Mouse (Mus musculus) spleen, postnatal 10 days (tissue): ENCODE measurements around the gene Haus5.

Experiments
- DNase-seq, 2 experiments: peaks; one replicate each; pipeline ENCODE4 v3.0.0; 2021 to 2022; ENCODE audit warnings: low spot score in 2 of 2

The Haus5 gene

GRCm38 (mm10) chr7:30664529-30665200, at the start of gene Haus5:
Haus5 (minus strand) TSS chr7:30664994.
- DNase-seq = peak; percentile 89 to 94

DNA sequence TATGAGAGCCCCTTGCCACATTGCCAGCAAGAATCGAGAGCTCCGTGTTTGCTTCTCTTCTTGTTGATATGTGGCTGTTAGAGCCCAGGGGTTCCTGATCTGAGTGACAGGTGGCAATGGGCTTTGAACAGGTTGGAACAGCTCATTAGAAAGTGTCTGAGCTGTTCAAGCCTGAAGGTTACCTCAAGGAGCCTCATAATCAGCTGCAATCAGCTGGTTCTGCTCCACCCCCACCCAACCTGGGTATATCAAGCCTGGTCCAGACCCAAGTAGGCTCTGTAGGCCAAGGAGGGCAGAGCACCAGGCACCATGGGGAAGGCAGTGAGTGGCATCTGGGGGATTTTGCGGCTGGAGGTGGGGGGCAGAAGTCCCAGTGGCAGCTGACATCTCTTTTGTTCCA, 47.1 kb upstream of the Haus5 start, which contains the start of gene Atp4a:
Atp4a (plus strand) TSS at position 268 of the 400 bp plus-strand sequence.
- no peak for DNase-seq

- no peak for DNase-seq
Observed at GRCm38 (mm10) chr7:30707441-30707840, 42.6 kb upstream of the Haus5 start.

GRCm38 (mm10) chr7:30706214-30706882, 41.6 kb upstream of the Haus5 start:
- DNase-seq = no peak

DNA sequence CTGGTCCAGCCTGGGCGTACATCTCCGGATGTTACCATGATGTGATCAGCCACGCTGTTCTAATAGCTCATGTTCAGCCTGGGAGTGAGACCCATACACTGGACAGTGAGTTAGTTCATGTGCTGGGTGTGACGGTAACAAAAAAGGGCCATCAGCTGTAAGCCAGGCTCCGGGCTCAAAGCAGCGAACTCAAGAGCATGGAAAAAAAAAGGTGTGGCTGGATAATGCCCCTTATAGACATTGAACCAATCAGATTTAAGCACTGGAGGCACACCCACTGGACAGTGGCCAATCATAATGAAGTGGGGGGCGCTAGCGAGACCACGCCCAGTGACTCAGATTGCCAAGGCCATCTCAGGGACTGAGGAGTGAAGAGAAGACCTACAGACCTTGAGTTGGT, 33.8 kb upstream of the Haus5 start, which contains the start of gene 2200002J24Rik:
2200002J24Rik (plus strand) TSS at position 338 of the 400 bp plus-strand sequence.
- DNase-seq = peak in 1 of 2 experiments; percentile 48

GRCm38 (mm10) chr7:30698101-30698500, 33.3 kb upstream of the Haus5 start:
- DNase-seq = peak in 1 of 2 experiments; percentile 51

DNA sequence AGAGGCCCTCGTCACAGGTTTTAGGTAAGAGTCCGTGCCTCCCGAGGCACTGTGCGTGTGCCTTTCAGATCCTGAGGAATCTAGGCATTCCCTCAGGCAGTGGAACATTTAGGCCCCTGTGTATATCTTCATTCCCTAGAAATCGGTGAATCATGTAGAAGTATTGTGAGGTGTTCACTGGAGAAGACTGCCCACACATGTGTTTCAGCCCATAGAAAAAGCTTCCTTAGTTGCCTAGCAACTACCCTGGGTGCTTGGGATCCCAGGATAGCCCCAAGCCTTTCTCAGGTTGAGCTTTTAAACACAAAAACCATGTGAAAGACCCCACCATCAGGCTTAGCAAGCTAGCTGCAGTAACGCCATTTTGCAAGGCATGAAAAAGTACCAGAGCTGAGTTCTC, 23.5 kb upstream of the Haus5 start:
- DNase-seq = no peak

DNA sequence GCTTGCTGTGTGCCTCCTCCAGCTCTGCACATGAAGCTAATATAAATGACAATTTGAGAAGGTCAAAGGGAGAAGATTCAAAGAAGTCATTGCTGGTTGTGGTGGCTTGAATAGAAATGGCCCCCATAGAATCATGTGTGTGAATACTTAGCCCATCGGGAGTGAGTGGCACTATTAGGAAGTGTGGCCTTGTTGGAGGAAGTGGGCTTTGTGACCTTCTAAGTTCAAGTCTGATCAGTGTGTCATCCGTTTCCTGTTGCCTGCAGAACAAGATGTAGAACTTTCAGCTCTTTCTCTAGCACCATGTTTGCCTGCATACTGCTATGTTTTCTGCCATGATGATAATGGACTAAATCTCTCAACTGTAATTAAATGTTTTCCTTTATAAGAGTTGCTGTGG, 18.6 kb upstream of the Haus5 start:
- DNase-seq = no peak

- DNase-seq = no peak
Observed at GRCm38 (mm10) chr7:30681897-30682296, 17.1 kb upstream of the Haus5 start.

- DNase-seq = no peak
Observed at GRCm38 (mm10) chr7:30678263-30678975, 13.6 kb upstream of the Haus5 start.

DNA sequence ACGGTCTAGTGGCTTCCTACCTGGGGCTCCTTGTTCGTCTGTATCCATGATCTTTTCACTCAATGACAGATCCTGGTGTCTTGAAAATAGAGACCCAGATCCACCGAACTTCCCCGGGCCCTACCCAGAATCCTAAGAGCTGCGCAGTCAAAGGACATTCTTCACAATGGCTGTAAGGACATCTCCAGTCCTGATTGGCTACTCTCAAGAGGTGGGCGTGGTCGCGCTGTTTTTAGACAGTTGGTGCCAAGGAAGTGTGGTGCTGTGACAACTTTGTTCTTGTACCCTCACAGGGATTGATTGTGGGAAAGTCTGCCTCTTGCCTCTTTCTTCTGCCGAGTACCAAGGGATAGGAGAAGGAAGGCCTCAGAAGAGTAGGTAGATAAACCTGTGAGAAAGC, 6.7 kb upstream of the Haus5 start, which contains the start of gene Pmis2:
Pmis2 (minus strand) TSS at position 126 of the 400 bp plus-strand sequence.
- no peak for DNase-seq

- DNase-seq = no peak
Observed at GRCm38 (mm10) chr7:30669229-30669628, 4.4 kb upstream of the Haus5 start.

GRCm38 (mm10) chr7:30665321-30665720, 527 bp upstream of the Haus5 start:
- peak in 1 of 2 experiments; percentile 18 for DNase-seq

GRCm38 (mm10) chr7:30649591-30650540, 14.9 kb downstream of the Haus5 start, which contains the start of gene Rbm42:
Rbm42 (minus strand) TSS chr7:30650317.
- peak; percentile 95 to 99 for DNase-seq

DNA sequence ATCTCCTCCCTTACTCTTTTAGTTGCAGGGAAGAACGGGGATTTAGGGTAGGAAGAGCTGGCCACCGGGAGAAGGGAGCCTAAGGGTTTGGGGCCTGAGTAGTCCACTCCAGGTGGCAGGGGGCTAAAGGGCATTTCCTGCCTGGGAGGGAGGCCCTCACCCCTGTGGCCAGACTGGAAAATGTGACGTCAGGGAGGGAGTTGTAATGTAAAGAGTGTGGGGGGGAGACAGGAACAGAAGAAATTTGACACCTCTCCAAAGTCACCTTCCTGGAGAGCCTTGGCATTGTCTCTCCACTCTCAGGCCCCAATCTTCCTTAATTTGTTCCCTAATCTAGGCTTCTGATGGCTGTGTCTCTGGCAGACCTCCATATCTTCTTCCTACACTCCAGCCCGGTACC, 25.7 kb downstream of the Haus5 start:
- no peak for DNase-seq

DNA sequence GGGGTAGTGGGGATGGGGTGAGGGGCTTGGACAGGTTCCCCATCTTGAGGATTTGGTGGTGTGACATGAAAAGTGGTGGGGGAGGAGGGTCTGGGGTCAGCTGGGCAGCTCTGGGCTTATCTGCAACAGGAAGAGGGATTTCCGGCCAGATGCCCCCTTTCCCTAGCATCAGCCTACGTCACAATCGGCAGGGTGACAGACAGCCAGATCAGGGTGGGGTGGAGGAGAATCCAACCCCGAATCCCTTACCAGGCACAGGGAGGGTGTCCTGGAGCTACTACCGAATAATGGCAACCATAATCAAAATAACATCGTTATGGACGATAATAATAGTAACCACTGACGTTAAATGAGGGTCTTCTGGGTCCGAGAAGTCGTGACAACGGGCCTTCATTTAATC, 28.4 kb downstream of the Haus5 start:
- no peak for DNase-seq

GRCm38 (mm10) chr7:30635752-30636151, 29.0 kb downstream of the Haus5 start, which contains the start of gene Etv2:
Etv2 (minus strand) TSS chr7:30635852.
- DNase-seq = no peak

DNA sequence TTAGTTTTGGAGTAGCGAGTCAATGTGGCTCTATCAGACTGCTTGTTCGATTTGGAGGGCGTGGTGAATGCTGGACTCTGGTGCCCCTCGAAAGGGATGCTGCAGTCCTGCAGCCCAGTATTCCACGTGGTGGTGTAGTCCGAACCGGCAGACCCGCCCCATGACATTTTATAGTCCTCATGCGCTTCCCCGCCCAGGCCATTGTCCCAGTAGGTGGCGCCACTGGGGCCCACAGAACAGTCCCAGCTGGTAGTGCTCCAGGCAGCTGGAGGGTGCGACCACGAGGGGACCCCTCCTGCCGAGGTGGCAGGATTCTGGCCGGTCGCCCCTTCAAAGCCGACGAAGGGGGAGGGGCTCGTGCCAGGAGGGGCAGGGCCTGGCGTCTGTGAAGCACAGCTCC, 30.2 kb downstream of the Haus5 start:
- DNase-seq = peak; percentile 38 to 82

GRCm38 (mm10) chr7:30633762-30634412, 30.9 kb downstream of the Haus5 start:
- no peak for DNase-seq

DNA sequence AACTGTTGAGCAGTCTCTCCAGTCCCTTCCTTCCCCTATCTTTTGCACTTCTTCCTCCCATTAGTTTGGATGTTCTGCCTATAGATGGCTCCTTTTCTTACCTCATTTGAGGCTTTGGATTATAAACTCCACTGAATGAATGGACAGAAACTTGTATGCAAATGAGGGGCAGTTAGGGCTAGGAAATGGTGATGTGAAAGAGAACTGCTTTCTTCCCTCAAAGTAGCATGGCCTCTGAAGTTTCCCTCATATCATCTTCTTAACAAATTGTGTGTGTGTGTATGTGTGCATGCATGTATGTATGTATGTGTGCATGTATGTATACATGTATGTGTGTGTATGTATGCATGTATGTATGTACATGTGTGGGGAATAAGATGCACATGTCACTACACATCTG, 35.8 kb downstream of the Haus5 start:
- DNase-seq = no peak

- DNase-seq = no peak
Observed at GRCm38 (mm10) chr7:30626647-30627046, 38.1 kb downstream of the Haus5 start.
